Mouse (Mus musculus): ENCODE results near the gene Synpo2l.

DNA sequence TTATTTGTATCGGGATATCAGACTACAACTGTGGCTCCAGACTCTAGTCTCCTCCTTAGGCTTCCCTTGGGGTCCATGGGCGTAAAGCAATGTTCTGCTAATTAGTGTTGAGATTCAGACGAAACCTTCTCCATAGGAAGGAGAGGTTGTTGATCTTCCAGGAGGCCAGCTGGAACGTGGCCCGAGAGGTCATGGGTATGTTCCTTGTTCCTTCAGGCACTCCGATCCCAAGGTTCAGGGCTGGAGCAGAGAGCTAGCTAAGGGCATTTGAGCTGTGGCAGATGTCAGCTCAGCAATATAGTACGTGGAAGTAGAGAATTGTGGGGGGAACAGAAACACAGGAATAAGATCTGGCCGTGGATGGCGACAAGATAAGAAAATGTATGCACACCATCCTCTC is 12.4 kb downstream of the Synpo2l start:
- TF ChIP-seq TAL1 (IDR thresholded peaks at IDR 0.05; ENCODE audit: low read length): no peak
- no peak for TF ChIP-seq GATA1 (IDR thresholded peaks at IDR 0.05; ENCODE audit: low read length)

Data from erythroblast, embryonic 14.5 days (primary cell).